Mouse (Mus musculus) thymus, postnatal 25 days (tissue): ENCODE data around the gene Syngr1.

ENCODE experiments used
- DNase-seq: peaks from one replicate; pipeline ENCODE4 v3.0.0; 2022

The Syngr1 gene

GRCm38 (mm10) chr15:80091121-80091955 lies at the start of gene Syngr1, which contains the start of gene Rpl3:
Syngr1 (plus strand) TSS chr15:80091334.
Rpl3 (minus strand) TSS chr15:80091868.
- peak; percentile 91 for DNase-seq

DNA sequence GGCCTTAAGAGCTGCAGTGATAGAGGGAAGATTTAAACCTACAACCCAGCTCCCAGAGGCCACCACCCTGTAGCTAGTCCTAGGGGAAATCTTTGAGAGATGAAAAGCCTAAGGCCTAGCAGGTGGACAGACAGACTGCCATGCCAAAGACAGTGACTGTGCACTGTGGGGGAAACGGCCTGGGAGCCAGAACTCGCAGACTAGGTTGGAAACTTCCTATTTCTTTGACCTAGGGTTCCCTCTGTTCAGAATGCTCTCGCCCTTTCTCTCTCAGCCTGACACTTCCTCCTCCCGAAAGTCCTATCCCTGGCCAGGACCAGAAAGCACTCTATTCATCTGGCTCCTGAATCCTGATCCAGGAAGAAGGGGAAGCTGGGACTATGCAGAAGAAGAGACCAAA lies 49.0 kb upstream of the Syngr1 start:
- no peak for DNase-seq

- DNase-seq: no peak
Measured at GRCm38 (mm10) chr15:80044249-80044648, 46.9 kb upstream of the Syngr1 start.

GRCm38 (mm10) chr15:80045749-80046148 lies 45.4 kb upstream of the Syngr1 start:
- DNase-seq: no peak

GRCm38 (mm10) chr15:80047242-80047641 lies 43.9 kb upstream of the Syngr1 start:
- no peak for DNase-seq

GRCm38 (mm10) chr15:80047973-80048372 lies 43.2 kb upstream of the Syngr1 start:
- DNase-seq: no peak

GRCm38 (mm10) chr15:80050093-80050492 lies 41.0 kb upstream of the Syngr1 start:
- peak; percentile 77 for DNase-seq

GRCm38 (mm10) chr15:80051092-80051761 lies 39.9 kb upstream of the Syngr1 start:
- DNase-seq: no peak

- DNase-seq: peak; percentile 51
Measured at GRCm38 (mm10) chr15:80051782-80052181, 39.4 kb upstream of the Syngr1 start.

DNA sequence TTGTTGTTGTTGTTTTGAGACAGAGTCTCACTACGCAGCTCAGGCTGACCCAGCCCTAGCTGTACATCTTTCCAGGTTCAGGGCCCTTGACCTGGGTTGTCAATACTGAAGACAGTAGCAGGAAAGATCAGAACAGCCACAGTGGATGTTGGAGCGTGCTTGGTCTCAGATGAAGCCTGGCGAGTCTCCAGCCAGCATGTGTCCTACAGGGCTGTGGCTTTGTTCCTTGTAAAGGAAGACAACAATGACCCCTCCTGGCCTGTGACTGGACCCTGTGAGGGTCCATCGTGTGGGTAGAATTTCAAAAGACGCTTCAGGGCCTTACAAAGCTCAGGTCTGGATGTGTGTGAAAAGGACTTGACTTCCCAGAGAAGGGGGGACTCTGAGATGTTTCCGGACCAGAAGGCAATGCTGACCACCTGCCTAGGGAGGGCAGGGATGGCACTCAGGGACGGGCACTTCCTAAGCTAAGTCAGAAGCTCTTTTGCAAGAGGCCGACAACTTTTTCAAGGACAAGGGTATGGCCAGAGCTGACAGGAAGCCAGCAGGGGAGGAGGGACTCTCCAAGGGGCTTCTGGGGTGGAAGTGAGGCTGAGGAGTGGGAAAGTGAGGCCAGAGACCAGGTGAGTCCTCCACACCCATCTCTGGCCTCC lies 37.6 kb upstream of the Syngr1 start:
- DNase-seq: no peak

DNA sequence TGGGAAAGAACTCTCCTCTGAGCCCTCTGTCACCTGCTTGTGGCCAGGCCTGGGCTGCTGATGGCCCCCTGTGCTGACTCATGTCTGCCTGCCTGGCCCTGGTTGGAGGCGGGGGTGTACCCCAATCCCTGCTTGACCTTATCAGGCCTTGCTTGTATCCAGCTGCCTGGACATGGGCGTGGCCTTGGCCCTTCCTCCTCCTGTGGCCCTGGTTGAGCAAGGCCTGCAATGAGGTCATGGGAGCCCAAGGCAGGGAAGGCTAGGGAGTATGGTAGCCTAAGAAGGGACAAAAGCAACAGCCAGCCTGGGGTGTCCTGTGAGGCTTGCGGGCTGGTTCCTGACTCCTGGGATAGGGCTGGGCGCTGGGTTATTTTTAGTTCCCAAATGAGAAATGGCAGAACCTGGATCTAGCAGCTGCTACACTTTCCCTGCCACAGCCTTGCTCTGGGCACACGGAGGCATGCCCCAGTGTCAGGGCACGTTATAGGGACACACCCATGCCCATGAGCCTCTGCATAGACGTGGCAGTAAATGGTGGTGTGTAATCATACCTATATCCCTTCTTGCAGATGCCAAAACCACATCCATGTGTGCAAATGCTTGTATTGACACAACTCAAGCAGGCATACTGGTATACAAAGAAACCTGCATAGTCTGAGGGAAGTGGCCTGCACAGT lies 37.0 kb upstream of the Syngr1 start:
- no peak for DNase-seq

DNA sequence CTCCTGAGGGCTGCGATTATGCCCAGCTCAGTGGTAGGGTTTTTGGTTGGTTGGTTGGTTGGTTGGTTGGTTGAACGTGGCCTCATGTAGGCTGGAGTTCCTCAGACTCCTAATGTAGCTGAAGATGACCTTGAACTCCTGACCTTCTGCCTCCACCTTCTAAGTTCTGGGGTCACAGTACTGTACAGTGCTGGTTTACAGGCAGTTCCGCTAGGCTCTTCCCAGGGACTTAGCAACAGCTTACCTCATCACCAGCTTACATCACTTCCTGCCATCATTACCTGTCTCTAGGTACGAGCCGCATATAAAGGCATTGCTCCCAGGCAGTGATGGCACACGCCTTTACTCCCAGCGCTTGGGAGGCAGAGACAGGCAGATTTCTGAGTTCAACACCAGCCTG lies 33.0 kb upstream of the Syngr1 start:
- DNase-seq: no peak

GRCm38 (mm10) chr15:80059606-80060005 lies 31.5 kb upstream of the Syngr1 start:
- DNase-seq: no peak

- no peak for DNase-seq
Measured at GRCm38 (mm10) chr15:80060356-80061070, 30.6 kb upstream of the Syngr1 start.

GRCm38 (mm10) chr15:80061071-80061550 lies 30.0 kb upstream of the Syngr1 start:
- no peak for DNase-seq

GRCm38 (mm10) chr15:80062339-80062738 lies 28.8 kb upstream of the Syngr1 start:
- no peak for DNase-seq

- DNase-seq: no peak
Measured at GRCm38 (mm10) chr15:80062821-80063220, 28.3 kb upstream of the Syngr1 start.

DNA sequence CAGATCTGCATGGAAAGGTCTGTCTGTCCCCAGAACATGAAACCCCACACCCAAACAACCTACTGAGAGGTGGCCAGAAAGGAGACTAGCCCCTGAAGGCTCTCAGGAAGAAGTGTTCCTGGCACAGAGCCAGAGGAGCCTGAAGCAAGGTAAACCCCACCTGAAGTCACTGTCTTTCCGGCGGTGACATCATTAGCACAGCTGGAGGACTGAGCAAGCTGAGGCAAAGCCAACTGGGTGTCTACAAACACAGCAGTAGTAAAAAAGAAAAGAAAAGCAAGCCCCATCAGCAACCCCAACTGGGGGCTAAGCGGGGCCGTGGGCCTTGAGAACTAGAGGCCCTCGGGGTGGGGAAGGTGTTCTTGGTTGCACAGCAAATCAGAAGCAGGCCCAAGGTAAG lies 26.2 kb upstream of the Syngr1 start:
- no peak for DNase-seq

- DNase-seq: peak; percentile 58
Measured at GRCm38 (mm10) chr15:80065414-80065813, 25.7 kb upstream of the Syngr1 start.

DNA sequence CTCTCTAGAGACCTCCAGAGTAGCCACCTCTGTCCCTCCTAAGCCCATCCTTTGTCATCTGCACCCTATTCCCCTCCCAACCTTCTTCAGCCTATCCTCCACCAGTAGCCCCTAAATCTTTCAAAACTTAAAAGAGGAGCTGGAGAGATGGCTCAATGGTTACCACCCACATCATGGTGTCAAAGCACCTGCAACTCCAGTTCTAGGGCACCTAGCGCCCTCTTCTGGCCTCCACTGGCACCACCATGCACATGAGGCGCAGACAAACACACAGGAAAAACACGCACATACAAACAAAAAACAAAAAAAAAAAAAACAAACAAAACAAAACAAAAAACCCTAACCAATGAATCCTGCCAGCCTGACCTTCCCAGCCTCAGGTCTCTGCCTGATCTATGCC lies 24.6 kb upstream of the Syngr1 start:
- DNase-seq: peak; percentile 58

DNA sequence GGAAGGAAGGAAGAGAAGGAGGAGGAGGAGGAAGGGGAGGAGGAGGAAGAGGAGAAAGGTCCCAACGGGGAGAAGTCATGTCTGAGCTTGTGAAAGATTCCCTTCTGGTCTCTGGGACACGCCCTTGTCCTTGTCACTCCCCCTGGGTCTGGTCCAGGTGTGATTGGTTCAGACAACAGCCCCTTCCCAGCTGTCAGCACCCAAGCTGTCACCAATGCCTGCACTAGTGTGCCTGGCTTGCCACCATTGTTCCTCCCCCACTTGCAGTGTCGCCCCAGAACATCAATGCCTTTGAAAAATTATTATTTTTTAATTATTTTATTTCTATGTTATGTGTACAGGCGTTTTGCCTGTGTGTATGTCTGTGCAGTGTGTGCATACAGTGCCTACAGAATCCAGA lies 22.0 kb upstream of the Syngr1 start:
- no peak for DNase-seq

DNA sequence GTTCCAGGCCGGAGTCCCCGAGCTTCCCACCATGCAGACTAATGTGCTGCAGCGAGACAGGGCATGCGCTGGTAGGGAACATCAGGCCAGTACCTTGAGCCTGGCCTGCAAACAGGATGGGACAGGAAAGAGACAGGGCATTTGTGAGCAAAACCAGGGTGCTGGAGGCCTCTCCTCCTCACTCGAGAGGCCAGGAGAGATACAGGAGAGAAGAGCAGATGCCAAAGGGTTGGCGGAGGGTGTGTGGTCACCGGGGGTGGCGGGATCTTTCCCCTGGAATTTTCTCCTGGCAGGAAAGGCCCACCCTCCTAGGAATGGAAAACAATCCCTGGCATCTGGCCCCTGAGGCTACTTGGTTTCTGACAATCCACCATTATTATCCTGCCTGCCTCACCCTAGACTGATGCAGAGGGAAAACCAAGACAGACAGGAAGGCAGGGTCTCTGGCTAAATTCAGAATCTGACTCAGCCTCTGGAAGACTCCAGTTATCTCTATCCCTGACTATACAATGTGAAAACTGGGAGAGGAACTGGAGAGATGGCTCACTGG lies 21.0 kb upstream of the Syngr1 start:
- no peak for DNase-seq
